Mouse (Mus musculus) ES-E14 (cell line): ENCODE data around the gene Robo1. TPM values are rescaled to one million over a fixed set of nuclear protein-coding genes. Genes with fewer than 3 reads are reported as not detected.

ENCODE experiments used
- DNase-seq: peaks from one replicate; pipeline ENCODE4 v3.0.0-alpha.2; 2013; ENCODE audit warnings: low read depth, low spot score
- H3K27ac ChIP-seq: 2 replicates; pipeline ENCODE4 v1.5.1; 2012; ENCODE audit warnings: low read depth, mild to moderate bottlenecking, low read length, moderate library complexity, mixed read lengths; ENCODE audit not compliant: poor library complexity, insufficient read depth, severe bottlenecking
- H3K36me3 ChIP-seq: 2 replicates; pipeline ENCODE4 v1.6.1; 2012; ENCODE audit warnings: mild to moderate bottlenecking, low read length, moderate library complexity, mixed read lengths; ENCODE audit not compliant: control insufficient read depth, poor library complexity, insufficient read depth, severe bottlenecking
- H3K4me1 ChIP-seq, 2 experiments: fragments of 150-350 bp in 1 of 2; sonication (generic) in 1 of 2; 2 replicates each; pipeline ENCODE4 v1.6.1; 2012; ENCODE audit warnings: low read length in 2 of 2, mild to moderate bottlenecking in 1 of 2, mixed read lengths in 1 of 2; ENCODE audit not compliant: control insufficient read depth in 2 of 2, insufficient read depth in 2 of 2, poor library complexity in 1 of 2
- H3K4me3 ChIP-seq, 2 experiments: fragments of 150-350 bp in 1 of 2; sonication (generic) in 1 of 2; 2 replicates each; pipeline ENCODE4 v1.5.1; 2012; ENCODE audit warnings: low read length in 2 of 2, low read depth in 1 of 2, mild to moderate bottlenecking in 1 of 2, mixed read lengths in 1 of 2; ENCODE audit not compliant: insufficient read depth in 1 of 2, poor library complexity in 1 of 2, severe bottlenecking in 1 of 2
- H3K9ac ChIP-seq: 2 replicates; pipeline ENCODE4 v1.6.1; 2012; ENCODE audit warnings: low read depth, mild to moderate bottlenecking, low read length, mixed read lengths; ENCODE audit not compliant: poor library complexity, insufficient read depth, severe bottlenecking
- H3K9me3 ChIP-seq: fragments of 150-350 bp; sonication (generic); 2 replicates; pipeline ENCODE4 v1.6.1; 2012; ENCODE audit warnings: low read depth, mild to moderate bottlenecking, low read length; ENCODE audit not compliant: control insufficient read depth, insufficient read depth
- CHD2 ChIP-seq: IDR thresholded peaks from 2 replicates; pipeline ENCODE4 v1.6.1; 2014; ENCODE audit warnings: mild to moderate bottlenecking, low read depth, low read length, inconsistent platforms
- HCFC1 ChIP-seq: IDR thresholded peaks from 2 replicates; pipeline ENCODE4 v1.6.1; 2012; ENCODE audit warnings: low read length, inconsistent platforms, borderline replicate concordance; ENCODE audit not compliant: insufficient read depth
- MAFK ChIP-seq: IDR thresholded peaks from 2 replicates; pipeline ENCODE4 v1.6.1; 2014; ENCODE audit warnings: mild to moderate bottlenecking, low read depth, low read length, inconsistent platforms; ENCODE audit not compliant: insufficient read depth
- ZC3H11A ChIP-seq: IDR thresholded peaks from 2 replicates; pipeline ENCODE4 v1.6.1; 2012; ENCODE audit warnings: low read depth, mild to moderate bottlenecking, inconsistent platforms, low read length, borderline replicate concordance
- ZNF384 ChIP-seq: IDR thresholded peaks from 2 replicates; pipeline ENCODE4 v1.6.1; 2012; ENCODE audit warnings: low read depth, low read length, inconsistent platforms
- in situ Hi-C, 2 experiments: fragments of 600-800 bp; cut with MboI; formaldehyde crosslinking; loops; one replicate each; pipeline ENCODE4 v1.15.1; 2025; ENCODE audit warnings: low sequenced_read_pairs in 2 of 2, inconsistent platforms in 1 of 2; ENCODE audit not compliant: unreplicated experiment in 2 of 2
- total RNA-seq: library from RNA; depleted of rRNA; stranded (reverse); fragments of 300-350 nt; gene quantifications from 2 replicates; pipeline ENCODE4 v1.2.3, GENCODE M21; 2012

Robo1 gene
- total RNA-seq, 1 experiment, result 20.5 TPM

GRCm38 (mm10) chr16:72633846-72634245, 325.7 kb downstream of the Robo1 start:
- no peak for TF ChIP-seq CHD2
- H3K27ac ChIP-seq, result no peak overlapping the region
- in situ Hi-C loops, result loop anchor here in 1 of 2 experiments (10.0 kb wide), 1 partner anchor 351 kb away; no protein-coding TSS in a partner anchor
- no peaks in the 10 kb centered on the region for H3K9me3 ChIP-seq
- H3K36me3 ChIP-seq, result no peaks in the 10 kb centered on the region
- H3K4me1 ChIP-seq, result no peaks in the 10 kb centered on the region
- no peak overlapping the region for H3K4me3 ChIP-seq
- no peak overlapping the region for H3K9ac ChIP-seq
- no peak for DNase-seq

GRCm38 (mm10) chr16:72639332-72639940, 331.3 kb downstream of the Robo1 start:
- no peak overlapping the region for H3K9ac ChIP-seq
- TF ChIP-seq HCFC1, result no peak
- no peak for TF ChIP-seq ZNF384
- in situ Hi-C loops, result loop anchor here in 1 of 2 experiments (10.0 kb wide), 1 partner anchor 345 kb away; no protein-coding TSS in a partner anchor
- no peaks in the 10 kb centered on the region for H3K36me3 ChIP-seq
- H3K4me3 ChIP-seq, result no peak overlapping the region
- H3K4me1 ChIP-seq, result no peaks in the 10 kb centered on the region
- no peak overlapping the region for H3K27ac ChIP-seq
- DNase-seq, result no peak
- no peaks in the 10 kb centered on the region for H3K9me3 ChIP-seq

- H3K4me1 ChIP-seq, result no peaks in the 10 kb centered on the region
- no peaks in the 10 kb centered on the region for H3K36me3 ChIP-seq
- in situ Hi-C loops, result no loop called here
- H3K4me3 ChIP-seq, result no peak overlapping the region
- TF ChIP-seq ZNF384 (no peak), ZC3H11A (no peak), MAFK (no peak), HCFC1 (no peak), CHD2 (no peak)
- H3K9me3 ChIP-seq, result no peaks in the 10 kb centered on the region
- no peak overlapping the region for H3K9ac ChIP-seq
- DNase-seq, result no peak
- H3K27ac ChIP-seq, result no peak overlapping the region
Measured at GRCm38 (mm10) chr16:72640932-72641811, 333.1 kb downstream of the Robo1 start.

GRCm38 (mm10) chr16:72645890-72646289, 337.8 kb downstream of the Robo1 start:
- Histone ChIP-seq H3K9me3 (no peaks in the 10 kb centered on the region), H3K27ac (no peak overlapping the region), H3K9ac (no peak overlapping the region), H3K36me3 (no peaks in the 10 kb centered on the region), H3K4me1 (no peaks in the 10 kb centered on the region), H3K4me3 (no peak overlapping the region)
- in situ Hi-C loops, result no loop called here
- TF ChIP-seq MAFK (no peak), ZNF384 (no peak), ZC3H11A (no peak), CHD2 (no peak), HCFC1 (no peak)
- DNase-seq, result no peak
